Mouse (Mus musculus) liver, adult 2 months (tissue): ENCODE data around the gene Ywhab.

ENCODE experiments used
- CTCF ChIP-seq: fragments of 200-500 bp; IDR thresholded peaks from 2 replicates; pipeline ENCODE4 v1.5.1; 2011; ENCODE audit warnings: low read depth, low read length, control low read depth
- POLR2A ChIP-seq: fragments of 200-500 bp; IDR thresholded peaks from 2 replicates; pipeline ENCODE4 v1.6.1; 2011; ENCODE audit warnings: low read length, control low read depth; ENCODE audit not compliant: insufficient read depth; ENCODE audit errors: extremely low read depth

DNA sequence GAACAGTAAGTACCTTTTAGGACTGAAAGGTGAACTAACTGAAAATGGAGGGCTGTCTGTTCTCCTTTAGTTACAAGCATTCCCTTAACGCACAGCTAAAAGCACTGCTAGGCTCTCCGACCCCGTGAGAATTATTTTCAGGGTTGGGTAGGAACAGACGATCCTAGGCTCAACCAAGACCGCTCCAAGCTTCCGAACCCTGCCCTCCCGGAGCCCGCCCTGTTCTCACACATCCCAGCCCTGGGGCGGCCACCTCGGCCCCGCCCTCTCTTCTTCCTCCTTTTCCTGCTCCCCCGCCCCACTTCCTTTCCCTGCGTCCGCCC is at the start of gene Ywhab:
- no peak for TF ChIP-seq POLR2A
- no peak for TF ChIP-seq CTCF
